Mouse (Mus musculus) lung, postnatal 10 days (tissue): ENCODE results near the gene Fthl17d.
"Not testable (repeated sequence)": the region's sequence is repeated elsewhere in the genome, so short reads cannot be mapped to it uniquely, and the experiment has no call there.

Experiments
- DNase-seq: peaks from one replicate; pipeline ENCODE4 v3.0.0; 2021

Gene Fthl17d

GRCm38 (mm10) chrX:8986655-8987054, at the start of gene Fthl17d:
Gene Fthl17d, minus strand, starts transcription at chrX:8986755.
- not testable (repeated sequence) for DNase-seq

GRCm38 (mm10) chrX:9033193-9033592, 46.6 kb upstream of the Fthl17d start, which contains the start of gene Fthl17e:
Gene Fthl17e, plus strand, starts transcription at chrX:9033493.
- not testable (repeated sequence) for DNase-seq

GRCm38 (mm10) chrX:9019481-9019880, 32.9 kb upstream of the Fthl17d start:
- no peak for DNase-seq

- no peak for DNase-seq
Measured at GRCm38 (mm10) chrX:9016079-9016478, 29.5 kb upstream of the Fthl17d start.

DNA sequence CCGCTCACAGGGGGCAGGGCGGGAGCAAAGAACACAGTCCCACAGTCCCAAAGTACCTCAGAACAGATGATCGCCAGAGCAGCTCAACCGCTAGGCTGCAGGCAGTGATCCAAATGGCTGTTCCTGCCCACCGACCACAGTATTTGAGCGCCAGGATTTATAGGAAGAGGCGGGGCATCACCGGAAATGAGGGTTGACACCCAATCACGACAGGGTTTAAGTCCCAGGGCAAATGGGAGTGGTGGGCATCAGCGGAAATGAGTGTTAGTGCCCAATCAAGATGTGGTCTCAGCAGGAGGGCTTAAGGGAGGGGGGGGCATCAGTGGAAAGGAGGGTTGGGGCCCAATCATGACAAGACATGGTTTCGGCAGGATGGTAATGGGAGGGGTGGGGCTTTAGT, 10.1 kb downstream of the Fthl17d start, which contains the start of gene Fthl17c:
Gene Fthl17c, minus strand, starts transcription at position 101 of the 400 bp plus-strand sequence.
- DNase-seq: not testable (repeated sequence)

DNA sequence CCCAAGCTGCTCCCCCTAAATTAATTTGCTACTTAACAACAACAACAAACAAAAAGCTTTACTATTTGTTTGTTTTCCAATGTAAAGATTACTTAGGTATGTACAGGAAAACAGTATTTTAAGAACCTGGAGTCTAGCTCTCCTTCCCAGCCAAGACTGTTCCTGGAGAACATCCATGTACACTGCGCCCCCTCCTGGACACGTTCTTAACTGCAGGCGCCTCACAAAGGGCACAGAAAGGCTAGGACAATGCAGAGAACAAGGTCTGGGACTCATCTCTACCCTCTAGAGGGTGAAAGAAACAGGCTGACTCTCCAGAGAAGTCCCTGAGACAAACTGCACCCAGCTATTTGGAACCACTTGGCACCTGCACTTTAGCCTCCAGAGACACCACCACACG, 21.9 kb downstream of the Fthl17d start:
- peak; percentile 3 for DNase-seq

GRCm38 (mm10) chrX:8962875-8963274, 23.7 kb downstream of the Fthl17d start, which contains the start of gene Fthl17b:
Gene Fthl17b, minus strand, starts transcription at chrX:8962975.
- not testable (repeated sequence) for DNase-seq

- peak; percentile 87 for DNase-seq
Measured at GRCm38 (mm10) chrX:8948130-8948805, 38.3 kb downstream of the Fthl17d start.

GRCm38 (mm10) chrX:8944041-8944440, 42.5 kb downstream of the Fthl17d start:
- no peak for DNase-seq
